Mouse (Mus musculus) embryonic fibroblast, embryonic 13.5 days (primary cell): Measurements from ENCODE around the gene Gm10401.

ENCODE experiments used
- CTCF ChIP-seq: IDR thresholded peaks from 2 replicates; pipeline ENCODE4 v1.5.1; 2011; ENCODE audit warnings: mild to moderate bottlenecking, control low read depth, low read length, moderate library complexity, borderline replicate concordance; ENCODE audit not compliant: insufficient read depth
- POLR2A ChIP-seq: IDR thresholded peaks from 2 replicates; pipeline ENCODE4 v1.6.1; 2011; ENCODE audit warnings: low read depth, mild to moderate bottlenecking, control low read depth, low read length, moderate library complexity

GRCm38 (mm10) chr5:115089592-115090268, 8.4 kb downstream of the Gm10401 start:
- no peak for TF ChIP-seq CTCF
- no peak for TF ChIP-seq POLR2A
